Mouse (Mus musculus): Measurements from ENCODE around the gene Klhdc3. TPM values are rescaled to one million over a fixed set of nuclear protein-coding genes. Genes with fewer than 3 reads are reported as not detected.

Gene Klhdc3
- polyA plus RNA-seq, 1 experiment from 2014 or later = 122 TPM

DNA sequence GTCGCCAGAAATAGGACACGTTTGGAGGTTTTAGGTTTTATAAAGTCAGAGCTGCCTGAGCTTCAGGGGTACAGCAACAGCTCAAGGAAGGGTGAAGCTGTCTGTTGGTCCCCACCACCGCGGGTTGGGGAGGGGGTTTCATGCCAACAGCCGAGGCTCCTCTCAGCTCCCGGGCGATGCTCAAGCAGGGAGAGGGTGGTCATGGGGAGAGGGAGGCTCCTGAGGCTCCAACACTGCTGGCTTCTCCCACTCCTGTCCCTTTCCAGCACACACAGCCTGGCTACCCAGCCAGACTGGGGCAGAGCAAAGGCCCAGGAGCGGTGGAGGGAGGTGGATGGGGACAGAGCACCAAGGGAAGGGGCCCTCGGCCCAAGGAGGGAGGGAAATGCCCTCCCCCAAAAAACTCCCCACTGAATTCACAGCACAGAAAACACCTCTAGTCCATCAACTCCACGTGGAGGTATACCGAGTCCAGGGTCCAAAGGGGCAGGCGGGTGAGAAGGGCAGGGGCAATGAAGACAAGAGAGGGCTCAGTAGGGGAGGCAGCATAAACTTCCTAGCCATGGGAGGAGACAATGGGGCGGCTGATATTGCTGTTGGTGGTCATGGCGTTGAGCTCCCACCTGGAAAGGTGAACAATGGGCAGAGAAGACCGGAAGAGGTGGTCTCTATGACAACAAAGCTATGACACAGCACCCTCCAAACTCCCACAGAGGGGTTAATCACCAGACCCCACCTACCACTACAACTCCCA lies 6.0 kb downstream of the Klhdc3 start:
- peak overlapping the region; percentile 75 for H3K9ac ChIP-seq
- no peaks in the 10 kb centered on the region for H3K27me3 ChIP-seq
- peak overlapping the region; percentile 76 for H3K4me2 ChIP-seq
- peak overlapping the region; percentile 76 for H3K4me3 ChIP-seq
- no peaks in the 10 kb centered on the region for H3K9me3 ChIP-seq
- peak; percentile 15; the same call in 1 of the 2 replicates for ATAC-seq (ENCODE audit: borderline replicate concordance, extremely low read depth, low FRiP score, low TSS enrichment)
- H3K27ac ChIP-seq = peak overlapping the region; percentile 79
- H3K36me3 ChIP-seq = peaks cover 45% of the 10 kb centered on the region
- peaks cover 39% of the 10 kb centered on the region for H3K4me1 ChIP-seq
- 24% methylated on average over 15 of the region's 15 CpGs for WGBS

DNA sequence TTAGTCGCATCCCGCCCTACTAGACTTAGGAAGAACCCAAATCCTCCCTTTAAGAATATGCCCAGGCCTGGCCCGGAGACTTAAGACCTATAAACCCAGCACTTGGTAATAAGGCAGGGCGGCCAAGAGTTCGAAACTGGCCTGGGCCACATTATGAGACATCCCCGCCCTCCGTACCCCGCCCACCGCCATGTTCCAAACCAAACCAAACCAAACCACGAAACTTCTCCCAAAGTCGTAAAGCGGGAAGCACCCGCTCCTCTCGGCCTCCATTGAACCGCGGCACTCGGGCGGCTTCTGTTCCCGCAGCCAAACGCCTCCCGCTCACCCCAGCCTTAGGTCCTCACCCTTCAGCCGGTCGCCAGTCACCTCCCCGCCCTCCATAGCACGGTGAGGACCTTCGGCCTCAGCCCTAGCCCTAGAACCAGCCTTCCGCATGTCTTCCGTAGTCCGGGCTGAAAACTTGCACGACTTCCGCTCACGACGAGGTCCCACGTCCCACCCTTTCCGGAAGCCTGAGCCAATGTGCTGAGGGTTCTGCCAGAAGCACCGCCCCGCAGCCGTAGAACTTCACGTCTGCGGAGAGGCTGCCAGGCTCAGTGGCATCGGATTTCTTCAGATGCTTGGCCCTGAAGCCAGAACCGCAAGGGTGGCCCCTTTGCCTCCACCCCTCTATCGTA lies 6.7 kb downstream of the Klhdc3 start, which contains the start of gene Rrp36:
Gene Rrp36 (minus strand): TSS at position 503 of the 680 bp plus-strand sequence.
- H3K36me3 ChIP-seq = peaks cover 52% of the 10 kb centered on the region
- H3K4me3 ChIP-seq = peak within 1 kb of the TSS; percentile 76
- peaks cover 32% of the 10 kb centered on the region for H3K4me1 ChIP-seq
- peak within 1 kb of the TSS; percentile 79 for H3K27ac ChIP-seq
- peak within 1 kb of the TSS; percentile 75 for H3K9ac ChIP-seq
- under 1% methylated on average over 43 of the region's 43 CpGs for WGBS
- H3K4me2 ChIP-seq = peak within 1 kb of the TSS; percentile 76
- H3K9me3 ChIP-seq = no peaks in the 10 kb centered on the region
- H3K27me3 ChIP-seq = no peaks in the 10 kb centered on the region
- peak; percentile 94 for ATAC-seq (ENCODE audit: borderline replicate concordance, extremely low read depth, low FRiP score, low TSS enrichment)

DNA sequence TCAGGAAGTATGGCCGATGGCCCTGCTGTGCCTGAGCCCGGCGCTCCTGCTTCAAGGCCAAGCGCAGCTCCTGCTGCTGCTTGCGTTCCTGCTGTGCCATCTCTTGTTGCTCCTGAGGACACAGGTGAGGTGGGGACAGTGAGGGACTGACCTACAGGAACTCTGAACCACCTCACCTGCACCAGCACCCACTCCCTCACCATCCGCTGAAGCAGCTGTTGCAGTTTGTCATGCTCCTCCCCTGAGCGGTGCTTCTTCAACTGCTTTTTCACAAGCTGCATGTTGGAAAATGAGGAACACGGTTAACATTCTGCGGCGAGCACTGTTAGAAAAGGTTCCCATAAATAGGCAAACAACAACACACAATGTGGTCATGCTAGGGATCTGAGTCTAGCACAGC lies 10.8 kb downstream of the Klhdc3 start:
- ATAC-seq (ENCODE audit: borderline replicate concordance, extremely low read depth, low FRiP score, low TSS enrichment) = no peak
- Histone ChIP-seq H3K9me3 (no peaks in the 10 kb centered on the region), H3K4me1 (peaks cover 17% of the 10 kb centered on the region), H3K36me3 (peaks cover 35% of the 10 kb centered on the region), H3K4me2 (no peak overlapping the region), H3K4me3 (no peak overlapping the region), H3K27ac (no peak overlapping the region), H3K27me3 (no peaks in the 10 kb centered on the region), H3K9ac (no peak overlapping the region)
- 95% methylated on average over 10 of the region's 10 CpGs for WGBS

DNA sequence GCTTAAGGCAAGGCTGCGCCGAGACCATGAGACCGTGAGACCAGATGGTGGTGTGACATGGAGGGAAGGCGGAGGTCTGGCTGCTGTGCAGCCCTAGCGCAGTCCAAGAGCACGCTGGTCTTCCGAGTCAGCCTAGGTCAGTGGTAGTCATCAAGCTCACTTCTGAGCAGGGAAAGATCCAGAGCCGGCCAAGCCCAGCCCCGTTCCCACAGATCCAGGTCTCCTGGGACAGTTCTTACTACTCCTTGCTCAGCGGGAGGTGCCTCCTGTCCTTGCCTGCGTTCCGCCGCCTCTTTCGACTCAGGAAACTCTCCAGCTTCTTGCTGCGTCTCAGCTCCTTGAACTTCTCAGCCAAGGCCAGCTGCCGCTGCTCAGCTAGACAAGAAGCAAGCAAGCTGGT lies 13.0 kb downstream of the Klhdc3 start:
- no peaks in the 10 kb centered on the region for H3K9me3 ChIP-seq
- no peak overlapping the region for H3K9ac ChIP-seq
- H3K4me1 ChIP-seq = 0 out of 2 replicates have a peak, but pooled peaks cover under 1% of the 10 kb centered on the region
- peaks cover 56% of the 10 kb centered on the region for H3K36me3 ChIP-seq
- no peak overlapping the region for H3K27ac ChIP-seq
- 87% methylated on average over 16 of the region's 16 CpGs for WGBS
- no peaks in the 10 kb centered on the region for H3K27me3 ChIP-seq
- no peak for ATAC-seq (ENCODE audit: borderline replicate concordance, extremely low read depth, low FRiP score, low TSS enrichment)
- H3K4me2 ChIP-seq = no peak overlapping the region
- no peak overlapping the region for H3K4me3 ChIP-seq

DNA sequence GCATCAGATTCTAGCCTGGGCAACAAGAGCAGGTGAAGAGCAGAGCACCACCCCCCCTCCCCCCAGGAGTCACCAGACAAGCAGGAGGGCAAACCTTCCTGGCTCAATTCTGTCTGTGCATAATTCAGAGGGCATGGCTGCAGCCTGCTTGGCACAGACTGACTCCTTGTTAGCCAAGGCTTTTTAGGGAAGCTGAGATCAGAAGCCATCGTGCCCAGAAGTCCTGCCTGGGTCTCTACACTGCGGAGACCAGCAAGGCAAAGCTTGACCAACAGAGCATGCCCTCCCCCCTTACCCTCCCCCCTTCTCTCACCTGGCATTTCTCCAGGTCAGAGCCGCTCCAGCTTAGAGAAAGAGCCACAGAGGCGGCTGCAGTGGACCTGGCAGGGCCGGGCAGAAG lies 18.0 kb downstream of the Klhdc3 start:
- Histone ChIP-seq H3K27me3 (no peaks in the 10 kb centered on the region), H3K36me3 (peaks cover 78% of the 10 kb centered on the region), H3K4me3 (no peak overlapping the region), H3K9ac (no peak overlapping the region), H3K4me1 (no peaks in the 10 kb centered on the region), H3K27ac (no peak overlapping the region), H3K4me2 (no peak overlapping the region), H3K9me3 (no peaks in the 10 kb centered on the region)
- 86% methylated on average over 5 of the region's 5 CpGs for WGBS
- ATAC-seq (ENCODE audit: borderline replicate concordance, extremely low read depth, low FRiP score, low TSS enrichment) = no peak

DNA sequence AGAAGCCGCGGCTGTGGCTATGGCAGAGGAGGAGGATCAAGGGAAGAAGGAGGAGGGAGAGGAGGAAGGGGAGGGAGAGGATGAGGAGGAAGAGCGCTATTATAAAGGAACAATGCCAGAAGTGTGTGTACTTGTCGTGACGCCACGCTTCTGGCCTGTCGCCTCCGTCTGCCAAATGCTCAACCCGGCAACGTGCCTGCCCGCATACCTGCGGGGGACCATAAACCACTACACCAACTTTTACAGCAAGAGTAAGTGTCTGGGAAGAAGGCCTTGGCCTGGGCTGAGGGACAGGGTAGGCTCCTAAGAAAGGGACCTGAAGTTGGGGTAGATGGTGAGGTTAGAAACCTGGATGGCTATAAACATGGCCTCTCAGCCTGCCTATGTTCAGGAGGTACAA lies 18.7 kb downstream of the Klhdc3 start:
- H3K27me3 ChIP-seq = no peaks in the 10 kb centered on the region
- no peak overlapping the region for H3K4me3 ChIP-seq
- H3K27ac ChIP-seq = no peak overlapping the region
- H3K4me2 ChIP-seq = no peak overlapping the region
- H3K9me3 ChIP-seq = no peaks in the 10 kb centered on the region
- peaks cover 81% of the 10 kb centered on the region for H3K36me3 ChIP-seq
- WGBS = 85% methylated on average over 12 of the region's 12 CpGs
- no peaks in the 10 kb centered on the region for H3K4me1 ChIP-seq
- H3K9ac ChIP-seq = no peak overlapping the region
- no peak for ATAC-seq (ENCODE audit: borderline replicate concordance, extremely low read depth, low FRiP score, low TSS enrichment)

DNA sequence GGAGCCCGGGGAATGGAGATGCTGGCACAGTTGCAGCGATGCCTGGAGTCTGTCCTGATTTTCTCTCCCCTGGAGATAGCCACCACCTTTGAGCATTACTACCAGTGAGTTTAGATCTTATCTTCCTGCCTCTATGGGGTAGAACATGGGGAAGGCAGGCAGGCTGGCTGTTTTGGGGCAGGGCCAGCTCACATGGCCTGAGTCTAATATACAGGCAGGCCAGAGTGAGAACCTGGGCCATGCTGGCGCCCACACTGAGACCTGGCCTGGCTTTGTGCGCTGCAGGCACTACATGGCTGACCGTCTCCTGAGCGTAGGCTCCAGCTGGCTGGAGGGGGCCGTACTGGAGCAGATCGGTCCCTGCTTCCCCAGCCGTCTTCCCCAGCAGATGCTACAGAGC lies 19.4 kb downstream of the Klhdc3 start:
- no peak for ATAC-seq (ENCODE audit: borderline replicate concordance, extremely low read depth, low FRiP score, low TSS enrichment)
- no peaks in the 10 kb centered on the region for H3K9me3 ChIP-seq
- no peak overlapping the region for H3K27ac ChIP-seq
- H3K36me3 ChIP-seq = peaks cover 82% of the 10 kb centered on the region
- 88% methylated on average over 9 of the region's 9 CpGs for WGBS
- H3K9ac ChIP-seq = no peak overlapping the region
- no peak overlapping the region for H3K4me3 ChIP-seq
- H3K27me3 ChIP-seq = no peaks in the 10 kb centered on the region
- no peaks in the 10 kb centered on the region for H3K4me1 ChIP-seq
- no peak overlapping the region for H3K4me2 ChIP-seq

DNA sequence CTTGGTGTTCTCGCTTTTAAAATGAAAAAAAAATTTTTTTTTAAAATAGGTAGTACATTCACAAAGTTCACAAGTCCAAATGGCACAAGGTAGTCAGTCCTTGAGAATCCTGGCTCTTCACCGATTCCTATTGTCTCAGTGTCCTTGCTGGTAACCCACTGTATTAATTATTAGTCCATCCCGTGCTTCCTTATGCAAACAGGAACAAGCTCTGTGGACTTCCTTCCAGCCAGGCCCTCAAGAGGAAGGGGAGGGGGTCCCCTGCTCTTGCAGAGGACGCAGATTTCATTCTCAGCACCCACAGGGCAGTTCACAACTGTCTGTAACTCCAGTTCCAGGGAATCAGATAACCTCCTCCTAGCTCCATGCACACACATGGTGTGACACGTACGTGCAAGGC lies 24.7 kb downstream of the Klhdc3 start:
- H3K9me3 ChIP-seq = no peaks in the 10 kb centered on the region
- peaks cover 74% of the 10 kb centered on the region for H3K36me3 ChIP-seq
- H3K27ac ChIP-seq = no peak overlapping the region
- no peak overlapping the region for H3K4me3 ChIP-seq
- 62% methylated on average over 6 of the region's 6 CpGs for WGBS
- H3K9ac ChIP-seq = no peak overlapping the region
- no peaks in the 10 kb centered on the region for H3K27me3 ChIP-seq
- no peak overlapping the region for H3K4me2 ChIP-seq
- peaks cover 21% of the 10 kb centered on the region for H3K4me1 ChIP-seq
- no peak for ATAC-seq (ENCODE audit: borderline replicate concordance, extremely low read depth, low FRiP score, low TSS enrichment)

DNA sequence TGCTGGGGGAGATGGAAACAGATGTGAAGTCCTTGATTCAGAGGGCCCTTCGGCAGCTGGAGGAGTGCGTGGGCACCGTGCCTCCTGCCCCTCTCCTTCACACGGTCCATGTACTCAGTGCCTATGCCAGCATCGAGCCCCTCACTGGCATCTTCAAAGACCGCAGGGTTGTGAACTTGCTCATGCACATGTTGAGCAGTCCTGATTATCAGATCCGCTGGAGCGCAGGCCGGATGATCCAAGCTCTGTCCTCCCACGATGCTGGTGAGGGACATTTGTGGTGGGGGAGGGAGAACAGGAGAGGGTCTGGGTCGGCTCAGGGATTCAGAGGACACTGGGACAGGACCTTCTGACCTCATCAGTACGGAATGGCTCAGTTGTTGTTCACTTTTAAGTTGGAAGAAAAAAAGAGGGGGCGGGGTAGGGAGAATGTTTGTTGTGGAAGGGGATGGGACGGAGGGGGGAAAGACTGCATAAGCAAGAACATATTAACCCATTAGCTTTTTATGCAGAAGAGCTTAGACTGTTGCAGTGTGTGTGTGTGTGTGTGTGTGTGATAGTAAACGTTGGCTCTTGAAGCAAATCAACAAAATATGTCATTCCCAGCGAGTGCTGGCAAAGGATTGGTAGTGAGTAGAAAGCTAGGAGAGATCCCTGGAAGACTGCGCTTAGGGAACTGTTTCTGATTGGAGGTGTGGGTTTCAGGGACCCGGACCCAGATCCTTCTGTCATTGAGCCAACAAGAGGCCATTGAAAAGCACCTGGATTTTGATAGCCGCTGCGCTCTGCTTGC lies 28.8 kb downstream of the Klhdc3 start:
- Histone ChIP-seq H3K9ac (peak overlapping the region; percentile 84), H3K4me2 (peak overlapping the region; percentile 87), H3K9me3 (no peaks in the 10 kb centered on the region), H3K4me1 (peaks cover 35% of the 10 kb centered on the region), H3K27me3 (no peaks in the 10 kb centered on the region), H3K27ac (peak overlapping the region; percentile 96; the same call in 1 of the 2 replicates), H3K36me3 (peaks cover 48% of the 10 kb centered on the region), H3K4me3 (peak overlapping the region; percentile 70)
- WGBS = 62% methylated on average over 20 of the region's 20 CpGs
- ATAC-seq (ENCODE audit: borderline replicate concordance, extremely low read depth, low FRiP score, low TSS enrichment) = no peak

DNA sequence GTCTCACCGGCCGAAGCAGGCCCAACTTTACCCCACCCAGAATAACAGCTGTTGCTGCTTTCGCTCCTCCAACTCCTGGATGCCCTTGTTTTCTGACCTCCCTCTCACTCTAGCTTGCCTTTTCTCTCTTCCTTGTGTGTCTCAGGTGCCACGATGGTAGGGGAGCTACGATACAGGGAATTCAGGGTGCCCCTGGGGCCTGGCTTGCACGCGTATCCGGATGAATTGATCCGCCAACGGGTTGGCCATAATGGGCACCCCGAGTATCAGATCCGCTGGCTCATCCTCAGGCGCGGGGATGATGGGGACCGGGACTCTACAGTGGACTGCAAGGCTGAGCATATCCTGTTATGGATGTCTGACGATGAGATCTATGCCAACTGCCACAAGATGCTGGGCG lies 29.4 kb downstream of the Klhdc3 start:
- peak overlapping the region; percentile 70 for H3K4me3 ChIP-seq
- no peak for ATAC-seq (ENCODE audit: borderline replicate concordance, extremely low read depth, low FRiP score, low TSS enrichment)
- 66% methylated on average over 17 of the region's 17 CpGs for WGBS
- H3K9me3 ChIP-seq = no peaks in the 10 kb centered on the region
- H3K9ac ChIP-seq = peak overlapping the region; percentile 84
- H3K4me1 ChIP-seq = peaks cover 41% of the 10 kb centered on the region
- H3K27me3 ChIP-seq = no peaks in the 10 kb centered on the region
- peaks cover 47% of the 10 kb centered on the region for H3K36me3 ChIP-seq
- peak overlapping the region; percentile 87 for H3K4me2 ChIP-seq
- H3K27ac ChIP-seq = peak overlapping the region; percentile 96

DNA sequence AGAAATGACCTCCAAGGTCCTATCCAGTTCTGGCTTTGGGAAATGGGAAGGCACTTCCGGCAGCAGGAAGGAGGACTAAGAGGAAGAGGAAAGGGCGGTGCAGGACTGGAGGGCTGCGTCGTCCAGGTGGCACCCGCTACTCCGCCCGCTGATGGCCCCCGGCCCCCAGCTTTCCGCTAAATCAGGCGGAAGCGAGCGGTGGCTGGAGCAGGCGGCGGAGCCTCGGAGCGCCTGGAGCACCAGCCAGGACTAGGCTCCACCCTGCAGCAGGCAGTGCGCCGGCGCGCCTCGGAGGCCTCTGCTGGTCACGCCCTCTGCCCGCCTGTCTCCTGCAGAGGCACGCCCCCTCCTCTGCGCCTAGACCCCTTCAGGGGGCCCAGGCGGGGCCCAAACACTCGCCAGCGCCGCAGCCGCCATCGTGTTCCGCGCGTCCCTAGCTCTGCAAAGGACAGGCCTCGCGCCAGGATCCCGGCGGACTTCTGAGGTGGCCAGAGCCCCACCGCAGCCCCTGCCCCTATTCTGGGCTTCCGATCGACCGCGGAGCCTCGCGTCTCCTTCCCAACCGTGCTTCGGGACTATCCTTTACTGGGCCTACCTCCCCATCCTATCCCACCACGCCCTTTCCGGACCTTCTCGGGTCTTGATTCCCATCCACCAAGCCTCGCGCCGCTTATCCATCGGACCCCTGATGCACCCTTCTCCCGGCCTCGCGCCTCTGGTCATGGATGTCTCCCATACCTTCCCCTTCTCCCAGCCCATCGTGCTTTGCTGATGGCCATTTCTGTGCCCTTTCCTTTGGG lies 30.3 kb downstream of the Klhdc3 start, which contains the start of gene Cul7:
Gene Cul7 (plus strand): TSS at position 106 of the 800 bp plus-strand sequence.
- ATAC-seq (ENCODE audit: borderline replicate concordance, extremely low read depth, low FRiP score, low TSS enrichment) = peak; percentile 94
- no peaks in the 10 kb centered on the region for H3K9me3 ChIP-seq
- peaks cover 41% of the 10 kb centered on the region for H3K4me1 ChIP-seq
- H3K9ac ChIP-seq = peak within 1 kb of the TSS; percentile 84
- peak within 1 kb of the TSS; percentile 96 for H3K27ac ChIP-seq
- under 1% methylated on average over 58 of the region's 58 CpGs for WGBS
- peak within 1 kb of the TSS; percentile 87 for H3K4me2 ChIP-seq
- peak within 1 kb of the TSS; percentile 70 for H3K4me3 ChIP-seq
- H3K27me3 ChIP-seq = no peaks in the 10 kb centered on the region
- peaks cover 40% of the 10 kb centered on the region for H3K36me3 ChIP-seq

All from lung, embryonic 15.5 days (tissue).